Mouse (Mus musculus) kidney, postnatal 25 days (tissue): ENCODE measurements around the gene Spg7.

Source experiments
- DNase-seq, 2 experiments: peaks; one replicate each; pipeline ENCODE4 v3.0.0; 2021; ENCODE audit warnings: mixed read lengths in 2 of 2

Spg7 gene

DNA sequence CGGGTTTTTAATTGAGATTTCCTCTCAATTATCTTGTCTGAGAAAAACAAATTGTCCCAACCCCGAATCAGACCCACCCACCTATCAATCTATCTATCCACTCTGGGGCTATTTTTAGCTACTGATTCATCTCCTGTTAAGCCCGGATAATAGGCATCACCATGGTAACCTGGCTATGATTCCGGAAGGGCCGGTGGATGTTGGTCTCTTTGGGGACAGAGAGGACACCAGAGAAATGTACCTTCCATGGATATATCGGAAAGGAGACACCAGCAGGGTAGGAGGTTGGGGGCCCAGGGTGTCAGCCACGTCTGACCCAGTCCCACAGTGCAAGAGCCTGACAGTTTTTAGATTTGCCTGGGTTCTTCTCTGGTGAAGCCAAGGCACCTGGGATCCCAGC, 72.7 kb downstream of the Spg7 start:
- no peak for DNase-seq

DNA sequence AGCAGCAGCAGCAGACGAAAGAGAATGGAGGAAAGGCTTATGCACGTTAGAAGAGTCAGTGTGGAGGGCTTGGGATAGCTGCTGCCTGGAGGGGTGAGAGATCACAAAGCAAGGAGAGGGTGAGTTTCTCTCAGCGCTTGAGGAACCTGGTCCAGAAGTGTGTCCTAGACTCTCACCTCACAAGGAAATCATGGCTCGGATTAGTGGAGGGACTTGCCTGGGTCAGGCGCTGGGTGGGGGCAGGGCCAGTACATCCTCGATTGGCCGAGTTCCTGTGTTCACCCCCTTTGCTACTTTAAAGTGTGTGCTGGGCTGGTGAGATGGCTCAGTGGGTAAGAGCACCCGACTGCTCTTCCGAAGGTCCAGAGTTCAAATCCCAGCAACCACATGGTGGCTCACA, 73.1 kb downstream of the Spg7 start:
- DNase-seq, result no peak

DNA sequence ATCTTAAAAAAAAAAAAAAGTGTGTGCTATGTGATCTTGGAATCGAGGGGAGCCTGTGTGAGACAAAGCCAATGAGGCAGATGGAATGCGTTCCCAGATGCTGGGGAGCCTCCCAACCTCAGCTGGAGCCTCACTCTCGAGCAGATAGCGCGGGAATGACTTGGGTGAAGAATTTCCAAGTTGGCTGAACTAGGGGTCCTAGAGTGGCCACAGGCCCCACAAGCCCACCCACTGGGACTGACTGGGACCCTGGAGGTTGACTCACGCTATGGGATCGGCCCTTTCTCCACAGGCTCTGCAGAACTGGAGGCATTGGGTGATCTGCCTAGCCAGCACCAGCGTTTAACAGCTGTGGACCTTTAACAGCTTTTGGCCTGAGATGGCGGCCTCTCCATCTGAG, 73.5 kb downstream of the Spg7 start:
- DNase-seq, result no peak

DNA sequence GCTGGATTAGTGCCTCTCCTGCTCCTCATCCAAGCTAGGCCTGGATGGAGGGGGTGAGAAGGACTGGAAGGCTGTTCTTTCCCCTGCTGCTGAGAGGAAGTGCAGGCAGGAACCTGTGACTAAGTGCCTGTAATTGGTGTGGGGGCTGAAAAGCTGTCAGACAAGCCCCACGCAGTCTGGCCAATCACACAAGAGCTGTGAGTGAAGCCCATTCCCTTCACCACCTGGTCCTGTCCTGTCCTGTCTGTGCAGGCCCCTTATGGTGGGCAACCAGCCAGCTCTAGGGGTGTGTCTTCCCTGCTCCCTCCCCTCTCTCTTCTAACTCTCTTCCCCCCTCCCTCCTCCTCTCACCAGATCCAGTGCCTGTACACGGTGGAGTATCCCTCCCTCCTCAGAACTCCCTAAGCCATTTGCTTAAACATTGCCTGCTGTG, 74.9 kb downstream of the Spg7 start:
- DNase-seq, result peak; percentile 32 to 55

DNA sequence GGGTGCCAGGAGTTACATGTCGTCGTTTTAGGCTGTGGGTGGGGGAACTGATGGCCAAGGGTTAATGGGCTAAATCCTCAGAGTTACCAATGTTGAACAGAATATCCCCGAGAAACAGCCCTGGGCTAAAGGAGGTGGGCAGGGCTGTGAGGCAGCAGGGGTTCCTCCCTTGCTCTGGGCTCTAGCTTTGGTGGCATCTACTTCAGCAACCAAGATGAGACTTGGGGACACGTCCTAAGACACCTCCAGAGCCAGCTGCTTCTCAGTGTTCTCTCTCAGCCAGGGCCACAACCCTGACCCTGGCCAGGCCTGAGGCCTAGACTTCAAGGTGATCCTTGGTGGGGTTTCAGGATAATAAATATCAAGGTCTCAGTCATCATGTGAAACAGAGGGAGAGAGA, 76.0 kb downstream of the Spg7 start:
- no peak for DNase-seq

DNA sequence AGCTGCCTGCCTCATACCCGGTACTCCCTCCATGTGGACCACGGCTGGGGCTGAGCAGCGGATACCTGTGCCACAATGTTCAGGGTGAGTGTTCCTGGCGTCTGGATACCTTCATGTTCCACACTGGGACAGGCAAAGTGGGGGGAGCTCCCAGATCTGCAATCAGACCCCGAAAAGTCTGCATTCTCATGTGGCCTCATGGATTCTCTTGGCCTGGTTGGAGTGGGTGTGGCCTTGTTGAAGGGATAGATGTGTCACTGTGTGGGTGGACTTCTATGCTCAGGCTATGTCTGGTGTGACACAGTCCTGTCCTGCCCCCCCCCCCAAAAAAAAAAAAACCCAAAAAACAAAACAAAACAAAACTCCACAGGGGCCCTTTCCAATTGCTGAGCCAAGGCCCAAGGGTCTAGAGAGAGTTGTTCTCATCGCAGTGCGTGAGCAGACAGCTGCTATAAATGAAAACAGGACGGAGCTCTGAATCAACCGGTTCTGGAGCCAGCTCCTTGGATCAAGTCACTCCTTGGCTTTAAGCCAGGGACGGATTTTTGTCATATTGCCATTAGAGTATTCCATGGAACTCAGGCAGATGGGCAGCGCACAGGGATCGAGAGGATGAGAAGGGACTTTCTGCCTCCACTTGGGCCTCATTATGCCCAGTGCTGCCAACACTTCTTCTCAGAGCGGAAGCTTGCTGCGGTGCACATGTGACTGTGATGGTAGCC, 79.2 kb downstream of the Spg7 start:
- DNase-seq, result peak; percentile 76 to 87

DNA sequence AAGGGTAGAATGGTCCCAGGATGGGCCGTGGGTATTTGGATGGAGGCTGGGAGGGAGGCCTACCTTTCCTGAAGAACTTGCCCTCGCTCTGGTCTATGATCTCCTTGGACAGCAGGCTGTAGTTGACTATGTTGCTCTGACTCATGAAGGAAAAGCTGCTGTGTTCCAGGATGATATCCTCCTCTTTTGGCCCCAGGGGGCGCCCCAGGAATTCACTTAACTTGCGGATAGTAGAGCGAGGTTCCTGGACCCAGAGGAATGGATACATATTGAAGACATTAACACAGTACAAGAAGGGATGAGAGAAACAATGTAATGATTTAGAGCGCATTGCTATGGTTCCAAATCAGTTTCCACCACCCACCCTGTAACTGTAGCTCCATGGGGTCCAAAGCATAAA, 82.5 kb downstream of the Spg7 start:
- DNase-seq, result peak; percentile 72 to 75

DNA sequence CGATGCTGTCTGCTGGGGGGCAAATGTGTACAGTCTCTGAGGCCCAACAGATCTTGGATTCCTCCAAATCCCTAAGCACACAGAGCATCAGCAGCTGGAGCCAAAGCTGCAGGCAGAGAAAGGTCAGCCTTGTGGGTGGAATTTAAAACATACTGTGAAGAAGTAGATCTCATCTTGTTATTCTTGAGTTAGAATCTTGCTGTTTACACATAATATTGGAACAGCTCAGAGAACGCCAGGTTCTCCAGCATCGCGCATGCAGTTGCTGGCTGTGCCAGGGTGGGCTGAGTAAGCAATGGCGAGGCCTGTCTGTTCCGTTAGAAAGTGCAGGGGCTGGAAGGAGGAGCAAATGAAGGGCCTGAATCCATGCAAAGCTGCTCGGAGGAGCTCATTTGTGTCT, 83.6 kb downstream of the Spg7 start:
- DNase-seq, result no peak
